Mouse (Mus musculus) CH12.LX (cell line): ENCODE measurements around the gene Dusp3. TPM values are rescaled to one million over a fixed set of nuclear protein-coding genes. Genes with fewer than 3 reads are reported as not detected.

Experiments used
- DNase-seq: peaks from one replicate; pipeline ENCODE4 v3.0.0-alpha.2; 2013; ENCODE audit errors: extremely low read depth
- H3K27ac ChIP-seq: 2 replicates; pipeline ENCODE4 v1.5.1; 2012; ENCODE audit warnings: low read depth, mild to moderate bottlenecking, control low read depth, moderate library complexity; ENCODE audit not compliant: insufficient read depth
- H3K27me3 ChIP-seq: replicated peaks from 2 replicates; pipeline ENCODE3; 2012; ENCODE audit warnings: inconsistent platforms
- H3K36me3 ChIP-seq, 2 experiments: replicated peaks in 1 of 2; 2 replicates each; pipeline versions ENCODE3 to v1.6.1; 2012; ENCODE audit warnings: inconsistent platforms in 1 of 2, low read length in 1 of 2, mild to moderate bottlenecking in 1 of 2, mixed read lengths in 1 of 2, moderate library complexity in 1 of 2; ENCODE audit not compliant: control insufficient read depth in 1 of 2, insufficient read depth in 1 of 2
- H3K4me1 ChIP-seq, 2 experiments: 2 replicates each; pipeline ENCODE4 v1.6.1; 2012; ENCODE audit warnings: inconsistent platforms in 1 of 2, moderate library complexity in 1 of 2; ENCODE audit not compliant: insufficient read depth in 2 of 2, control insufficient read depth in 1 of 2
- H3K4me2 ChIP-seq: 2 replicates; pipeline ENCODE4 v1.6.1; 2012; ENCODE audit warnings: low read depth, mild to moderate bottlenecking, control low read depth; ENCODE audit not compliant: poor library complexity, insufficient read depth, severe bottlenecking
- H3K4me3 ChIP-seq, 3 experiments: fragments of 150-350 bp in 1 of 3; sonication (generic) in 1 of 3; replicated peaks in 1 of 3; 2 replicates each; pipeline versions ENCODE3 to v1.5.1; 2011 to 2012; ENCODE audit warnings: low read depth in 2 of 3, low read length in 2 of 3, mild to moderate bottlenecking in 2 of 3, moderate library complexity in 2 of 3, control low read depth in 1 of 3, improper control_type of control experiment in 1 of 3, inconsistent platforms in 1 of 3, mixed read lengths in 1 of 3; ENCODE audit not compliant: poor library complexity in 1 of 3
- H3K79me2 ChIP-seq: replicated peaks from 2 replicates; pipeline ENCODE4 v1.6.1; 2012; ENCODE audit warnings: mild to moderate bottlenecking, moderate library complexity; ENCODE audit not compliant: control insufficient read depth, poor library complexity, insufficient read depth, severe bottlenecking; ENCODE audit errors: extremely low read depth
- H3K9ac ChIP-seq: 2 replicates; pipeline ENCODE4 v1.6.1; 2012; ENCODE audit warnings: low read depth, mild to moderate bottlenecking, control low read depth, moderate library complexity; ENCODE audit not compliant: insufficient read depth
- H3K9me3 ChIP-seq: replicated peaks from 2 replicates; pipeline ENCODE3; 2012; ENCODE audit warnings: low read length, inconsistent platforms, mixed read lengths
- BHLHE40 ChIP-seq: IDR thresholded peaks from 2 replicates; pipeline ENCODE4 v1.6.1; 2011; ENCODE audit warnings: mild to moderate bottlenecking, low read depth, low read length, improper control_type of control experiment
- CTCF ChIP-seq, 2 experiments: IDR thresholded peaks in 1 of 2; conservative IDR thresholded peaks in 1 of 2; 2 replicates each; pipeline ENCODE4 v1.5.1; 2011 to 2012; ENCODE audit warnings: low read depth in 2 of 2, low read length in 2 of 2, improper control_type of control experiment in 1 of 2, inconsistent platforms in 1 of 2, mild to moderate bottlenecking in 1 of 2, moderate library complexity in 1 of 2
- ETS1 ChIP-seq: conservative IDR thresholded peaks from 2 replicates; pipeline ENCODE4 v1.6.1; 2012; ENCODE audit warnings: low read depth, mild to moderate bottlenecking, inconsistent platforms, low read length, improper control_type of control experiment, moderate library complexity
- GABPA ChIP-seq: IDR thresholded peaks from 2 replicates; pipeline ENCODE4 v1.6.1; 2012; ENCODE audit warnings: low read depth, low read length, improper control_type of control experiment, inconsistent platforms; ENCODE audit not compliant: insufficient replicate concordance
- IRF4 ChIP-seq: IDR thresholded peaks from 2 replicates; pipeline ENCODE4 v1.6.1; 2014; ENCODE audit warnings: low read depth, mild to moderate bottlenecking, inconsistent platforms, low read length, improper control_type of control experiment
- KAT2A ChIP-seq: IDR thresholded peaks from 2 replicates; pipeline ENCODE4 v1.6.1; 2012; ENCODE audit warnings: low read length, improper control_type of control experiment, inconsistent platforms; ENCODE audit not compliant: insufficient replicate concordance
- MAX ChIP-seq: IDR thresholded peaks from 2 replicates; pipeline ENCODE4 v1.6.1; 2011; ENCODE audit warnings: low read length, improper control_type of control experiment
- MAZ ChIP-seq: IDR thresholded peaks from 2 replicates; pipeline ENCODE4 v1.6.1; 2012; ENCODE audit warnings: low read depth, mild to moderate bottlenecking, inconsistent platforms, low read length, improper control_type of control experiment, moderate library complexity
- NELFE ChIP-seq: IDR thresholded peaks from 2 replicates; pipeline ENCODE4 v1.6.1; 2011; ENCODE audit warnings: low read depth, low read length, improper control_type of control experiment
- PAX5 ChIP-seq: IDR thresholded peaks from 2 replicates; pipeline ENCODE4 v1.6.1; 2012; ENCODE audit warnings: low read length, inconsistent platforms, mixed read lengths
- POLR2A ChIP-seq: IDR thresholded peaks from 2 replicates; pipeline ENCODE4 v1.6.1; 2011; ENCODE audit warnings: low read depth, mild to moderate bottlenecking, improper control_type of control experiment, low read length
- POLR2AphosphoS2 ChIP-seq: IDR thresholded peaks from 2 replicates; pipeline ENCODE4 v1.6.1; 2011; ENCODE audit warnings: low read depth, low read length, improper control_type of control experiment
- SMC3 ChIP-seq: IDR thresholded peaks from 2 replicates; pipeline ENCODE4 v1.6.1; 2011; ENCODE audit warnings: low read depth, low read length, improper control_type of control experiment
- TBP ChIP-seq: conservative IDR thresholded peaks from 2 replicates; pipeline ENCODE4 v1.6.1; 2011; ENCODE audit warnings: low read depth, low read length, improper control_type of control experiment
- ZKSCAN1 ChIP-seq: IDR thresholded peaks from 2 replicates; pipeline ENCODE4 v1.6.1; 2012; ENCODE audit warnings: low read depth, inconsistent platforms, low read length, improper control_type of control experiment, borderline replicate concordance
- dilution Hi-C: fragments of 300-500 bp; cut with MboI; formaldehyde crosslinking; loops from 2 replicates; pipeline ENCODE4 v1.14.3; 2020; ENCODE audit warnings: low sequenced_read_pairs; ENCODE audit not compliant: extremely low pct_unique_long_range_greater_than_20kb, extremely low pct_ligation_motif_present
- in situ Hi-C: fragments of 300-500 bp; cut with MboI; formaldehyde crosslinking; loops from 3 replicates; pipeline ENCODE4 v1.14.3; 2019; ENCODE audit warnings: low sequenced_read_pairs, low pct_ligation_motif_present, low pct_unique_long_range_greater_than_20kb, mixed read lengths
- polyA plus RNA-seq: library from polyadenylated mRNA; unstranded; fragments of >175 nt; gene quantifications from 2 replicates; pipeline ENCODE4 v1.2.1, GENCODE M21; 2012; ENCODE audit warnings: low read depth; ENCODE audit not compliant: insufficient read length
- total RNA-seq, 2 experiments: library from RNA; depleted of rRNA; stranded (reverse); fragments of 300-350 nt in 1 of 2; fragments of >200 nt in 1 of 2; gene quantifications; 2 replicates each; pipeline ENCODE4 v1.2.3; 2012 to 2014

Dusp3 gene
- total and polyA plus RNA-seq, 3 experiments = 5.6 to 23.6 (median 20.8) TPM

DNA sequence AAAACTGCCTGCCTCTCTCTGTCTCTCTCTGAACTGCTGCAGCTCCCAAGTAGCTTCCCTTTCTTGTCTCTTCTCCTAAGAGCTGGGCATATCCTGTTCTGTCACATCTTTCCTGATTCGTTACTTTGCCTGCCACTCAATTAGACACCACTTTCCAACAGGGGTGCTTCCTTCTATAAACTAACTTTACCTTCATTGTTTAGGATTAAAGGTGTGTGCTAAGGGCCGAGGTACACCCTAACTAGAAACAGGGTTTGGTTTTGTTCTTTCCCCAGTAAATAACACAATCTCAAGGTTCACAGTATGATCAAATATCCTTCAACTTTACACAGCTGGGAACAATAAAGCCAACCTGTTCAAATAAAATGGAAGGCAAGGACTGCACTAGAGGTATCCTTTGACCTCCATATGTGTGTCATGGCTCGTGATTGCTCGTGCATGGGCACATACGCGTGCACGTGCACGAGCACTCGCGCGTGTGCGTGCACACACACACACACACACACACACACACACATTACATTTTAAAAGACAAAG lies 46.3 kb upstream of the Dusp3 start:
- Histone ChIP-seq H3K27me3 (peaks cover 87% of the 10 kb centered on the region), H3K4me1 (no peaks in the 10 kb centered on the region), H3K4me2 (no peak overlapping the region), H3K36me3 (no peaks in the 10 kb centered on the region), H3K4me3 (no peak overlapping the region), H3K9ac (no peak overlapping the region), H3K27ac (no peak overlapping the region), H3K79me2 (no peaks in the 10 kb centered on the region), H3K9me3 (no peaks in the 10 kb centered on the region)
- in situ Hi-C loops = no loop called here
- no peak for DNase-seq
- dilution Hi-C loops = no loop called here
- no peak for TF ChIP-seq IRF4
- no peak for TF ChIP-seq SMC3
- TF ChIP-seq PAX5 = no peak
- peak; percentile 35 for TF ChIP-seq BHLHE40
- TF ChIP-seq ZKSCAN1 = no peak
- no peak for TF ChIP-seq MAX
- TF ChIP-seq, all 38 proteins: peak for 1

DNA sequence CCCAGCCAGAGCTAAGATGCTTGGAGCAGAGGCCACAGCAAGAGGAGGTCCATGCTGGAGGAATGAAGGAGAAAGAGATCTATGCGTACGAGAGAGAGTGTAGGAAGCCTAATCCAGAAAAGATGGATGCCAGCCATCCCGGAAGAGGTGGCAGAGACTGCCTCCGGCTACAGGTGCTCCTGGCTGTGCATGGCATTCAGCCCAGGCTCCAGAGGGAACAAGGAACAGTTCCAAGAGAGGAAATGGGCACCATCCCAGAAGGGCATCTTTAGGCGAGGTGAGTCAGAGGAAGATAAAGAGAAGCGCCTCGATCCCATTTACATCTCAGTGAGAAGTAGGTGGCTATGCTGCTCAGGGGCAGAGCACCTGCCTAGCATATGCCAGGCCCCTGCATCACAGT lies 44.3 kb upstream of the Dusp3 start:
- Histone ChIP-seq H3K9ac (no peak overlapping the region), H3K36me3 (no peaks in the 10 kb centered on the region), H3K4me3 (no peak overlapping the region), H3K9me3 (no peaks in the 10 kb centered on the region), H3K27me3 (peaks cover 87% of the 10 kb centered on the region), H3K4me1 (peaks cover 0 to 2% of the 10 kb centered on the region in 2 experiments; a peak in 2 of 4 replicates), H3K79me2 (no peaks in the 10 kb centered on the region), H3K4me2 (no peak overlapping the region), H3K27ac (no peak overlapping the region)
- DNase-seq = no peak
- dilution Hi-C loops = no loop called here
- in situ Hi-C loops = no loop called here
- TF ChIP-seq POLR2AphosphoS2 (no peak), GABPA (no peak), TBP (no peak), CTCF (conservative IDR thresholded peaks at IDR 0.05 in 1 of 2, IDR thresholded peaks at IDR 0.05 in 1 of 2; ENCODE audit: low read depth in 2 of 2, low read length in 2 of 2) (no peak), NELFE (no peak), POLR2A (no peak), MAX (no peak), ETS1 (no peak), IRF4 (no peak), KAT2A (no peak)

DNA sequence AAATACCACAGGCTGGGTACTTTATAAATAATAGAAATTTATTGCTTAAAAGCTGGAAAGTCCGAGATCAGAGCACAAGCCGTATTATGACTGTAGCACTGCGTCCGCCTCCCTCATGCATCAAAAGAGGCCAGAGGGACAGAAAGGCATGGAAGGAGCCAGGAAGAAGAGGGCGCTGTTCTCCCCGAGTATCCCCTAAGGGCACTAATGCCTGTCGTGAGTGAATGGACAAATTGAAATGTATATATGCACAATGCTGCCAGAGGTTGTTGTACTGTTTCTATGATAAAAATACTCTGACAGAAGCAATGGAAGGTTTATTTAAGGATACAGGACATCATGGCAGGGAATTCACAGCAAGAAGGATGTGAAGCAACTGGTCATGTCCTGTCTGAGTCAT lies 43.2 kb upstream of the Dusp3 start:
- 0 out of 4 replicates have a peak, but pooled peaks of 1 of the 2 experiments have one; percentile 6 for TF ChIP-seq CTCF (conservative IDR thresholded peaks at IDR 0.05 in 1 of 2, IDR thresholded peaks at IDR 0.05 in 1 of 2; ENCODE audit: low read depth in 2 of 2, low read length in 2 of 2)
- TF ChIP-seq MAZ = no peak
- no peak for TF ChIP-seq ZKSCAN1
- no peak for TF ChIP-seq KAT2A
- no peak for TF ChIP-seq POLR2A
- TF ChIP-seq, all 38 proteins: peak for 1
- Histone ChIP-seq H3K27ac (no peak overlapping the region), H3K79me2 (no peaks in the 10 kb centered on the region), H3K4me3 (no peak overlapping the region), H3K36me3 (no peaks in the 10 kb centered on the region), H3K9me3 (no peaks in the 10 kb centered on the region), H3K27me3 (peaks cover 89% of the 10 kb centered on the region), H3K9ac (no peak overlapping the region), H3K4me2 (no peak overlapping the region), H3K4me1 (peaks cover 0 to 2% of the 10 kb centered on the region in 2 experiments; a peak in 2 of 4 replicates)
- in situ Hi-C loops (no loop called here), dilution Hi-C loops (no loop called here)
- DNase-seq = no peak
